Mouse (Mus musculus) stomach, postnatal 0 days (tissue): ENCODE measurements at regions not wholly inside any gene's neighbourhood (a gene's known extent, or its start where the extent isn't known, plus 50 kb on each side); places are given as distances from the start of the nearest gene placed in this dataset.
A peak's percentile ranks its signal among the peaks of the same experiment; 100 is the strongest.

Source experiments
- ATAC-seq: fragments of 200-750 bp; cut with Nextera tagmentation; 2 replicates; pipeline ENCODE4 v1.8.0; 2017; ENCODE audit not compliant: low FRiP score, low TSS enrichment
- DNase-seq: peaks from one replicate; pipeline ENCODE4 v3.0.0-alpha.2; 2016; ENCODE audit warnings: low spot score
- H3K27ac ChIP-seq: fragments of 300-500 bp; sonication (generic); replicated peaks from 2 replicates; pipeline ENCODE4 v1.5.1; 2014; ENCODE audit warnings: mild to moderate bottlenecking, control low read depth
- H3K27me3 ChIP-seq: fragments of 300-500 bp; sonication (generic); 2 replicates; pipeline ENCODE4 v1.6.1; 2014; ENCODE audit warnings: low read length; ENCODE audit not compliant: control insufficient read depth, insufficient read depth
- H3K36me3 ChIP-seq: fragments of 300-500 bp; sonication (generic); 2 replicates; pipeline ENCODE4 v1.6.1; 2014; ENCODE audit warnings: low read length, mixed read lengths; ENCODE audit not compliant: control insufficient read depth, insufficient read depth
- H3K4me1 ChIP-seq: fragments of 300-500 bp; sonication (generic); replicated peaks from 2 replicates; pipeline ENCODE4 v1.6.1; 2014; ENCODE audit warnings: antibody characterized with exemption; ENCODE audit not compliant: control insufficient read depth, insufficient read depth
- H3K4me2 ChIP-seq: fragments of 300-500 bp; sonication (generic); replicated peaks from 2 replicates; pipeline ENCODE4 v1.6.1; 2014; ENCODE audit warnings: low read depth, mild to moderate bottlenecking, control low read depth, moderate library complexity
- H3K4me3 ChIP-seq: fragments of 300-500 bp; sonication (generic); 2 replicates; pipeline ENCODE4 v1.5.1; 2014; ENCODE audit warnings: low read depth, low read length, control low read depth
- H3K9ac ChIP-seq: fragments of 300-500 bp; sonication (generic); 2 replicates; pipeline ENCODE4 v1.6.1; 2014; ENCODE audit warnings: mild to moderate bottlenecking, low read length, control low read depth, mixed read lengths
- H3K9me3 ChIP-seq: fragments of 300-500 bp; sonication (generic); 2 replicates; pipeline ENCODE4 v1.6.1; 2016; ENCODE audit warnings: low read length; ENCODE audit not compliant: control insufficient read depth
- CTCF ChIP-seq: IDR thresholded peaks from 2 replicates; pipeline ENCODE4 v1.5.1; 2016; ENCODE audit warnings: antibody characterized with exemption, low read depth, mild to moderate bottlenecking, moderate library complexity
- EP300 ChIP-seq: optimal IDR thresholded peaks from 2 replicates; pipeline ENCODE3; 2016; ENCODE audit warnings: antibody characterized with exemption
- WGBS: fragments of 180-500 bp; shearing (Covaris S2); extraction: QIAGEN DNeasy Blood & Tissue Kit; methylation state at CpG from one replicate; pipeline ENCODE4 v1.1.7; 2014; 5-methylcytosine and 5-hydroxymethylcytosine counted together

GRCm38 (mm10) chr7:59080109-59080508 is 148.4 kb upstream of the Ube3a start:
- WGBS, result 56% methylated on average over 7 of the region's 7 CpGs
- DNase-seq, result no peak
- Histone ChIP-seq H3K4me1 (no peaks in the 10 kb centered on the region), H3K4me3 (no peak overlapping the region), H3K27me3 (no peaks in the 10 kb centered on the region), H3K27ac (no peak overlapping the region), H3K9ac (no peak overlapping the region), H3K9me3 (no peaks in the 10 kb centered on the region), H3K4me2 (no peak overlapping the region), H3K36me3 (no peaks in the 10 kb centered on the region)
- TF ChIP-seq CTCF (peak; percentile 70), EP300 (no peak)
- ATAC-seq, result no peak
